Mouse (Mus musculus) forebrain, embryonic 11.5 days (tissue): ENCODE measurements around the gene Plcl2. TPM values are rescaled to one million over a fixed set of nuclear protein-coding genes. Genes with fewer than 3 reads are reported as not detected.
"Not testable (repeated sequence)": the region's sequence is repeated elsewhere in the genome, so short reads cannot be mapped to it uniquely, and the experiment has no call there.

Experiments used
- ATAC-seq: fragments of 200-750 bp; cut with Nextera tagmentation; replicated peaks from 2 replicates; pipeline ENCODE4 v1.8.0; 2017; ENCODE audit warnings: moderate TSS enrichment; ENCODE audit not compliant: low FRiP score
- DNase-seq: peaks from one replicate; pipeline ENCODE4 v3.0.0-alpha.2; 2017; ENCODE audit warnings: low spot score
- H3K27ac ChIP-seq: fragments of 300-500 bp; sonication (generic); 2 replicates; pipeline ENCODE4 v1.5.1; 2014; ENCODE audit warnings: low read depth, low read length
- H3K27me3 ChIP-seq: fragments of 300-500 bp; sonication (generic); 2 replicates; pipeline ENCODE4 v1.6.1; 2014; ENCODE audit warnings: mild to moderate bottlenecking, low read length, mixed read lengths; ENCODE audit not compliant: control insufficient read depth, insufficient read depth
- H3K36me3 ChIP-seq: fragments of 300-500 bp; sonication (generic); 2 replicates; pipeline ENCODE4 v1.6.1; 2014; ENCODE audit warnings: mild to moderate bottlenecking, low read length, moderate library complexity, mixed read lengths; ENCODE audit not compliant: control insufficient read depth, insufficient read depth
- H3K4me1 ChIP-seq: fragments of 300-500 bp; sonication (generic); replicated peaks from 2 replicates; pipeline ENCODE4 v1.6.1; 2014; ENCODE audit warnings: low read length, mixed read lengths; ENCODE audit not compliant: control insufficient read depth, insufficient read depth
- H3K4me2 ChIP-seq: fragments of 300-500 bp; sonication (generic); 2 replicates; pipeline ENCODE4 v1.6.1; 2014; ENCODE audit warnings: low read depth, mild to moderate bottlenecking, low read length, moderate library complexity, mixed read lengths; ENCODE audit not compliant: severe bottlenecking
- H3K4me3 ChIP-seq: fragments of 300-500 bp; sonication (generic); 2 replicates; pipeline ENCODE4 v1.5.1; 2014; ENCODE audit warnings: low read depth, low read length
- H3K9ac ChIP-seq: fragments of 300-500 bp; sonication (generic); 2 replicates; pipeline ENCODE4 v1.6.1; 2014; ENCODE audit warnings: low read length
- H3K9me3 ChIP-seq: fragments of 300-500 bp; sonication (generic); 2 replicates; pipeline ENCODE4 v1.6.1; 2016; ENCODE audit warnings: low read length, mixed read lengths; ENCODE audit not compliant: control insufficient read depth
- WGBS: fragments of 180-500 bp; shearing (Covaris S2); extraction: QIAGEN DNeasy Blood & Tissue Kit; methylation state at CpG from one replicate; pipeline ENCODE4 v1.1.7; 2014; 5-methylcytosine and 5-hydroxymethylcytosine counted together
- polyA plus RNA-seq: library from polyadenylated mRNA; unstranded; fragments of >200 nt; fragmentation: Nextera tagmentation; extraction: Ambion mirVana; gene quantifications from 2 replicates; pipeline ENCODE4 v1.2.1, GENCODE M21; 2014

The Plcl2 gene
- polyA plus RNA-seq, 1 experiment from 2014 or later: 7.7 TPM

DNA sequence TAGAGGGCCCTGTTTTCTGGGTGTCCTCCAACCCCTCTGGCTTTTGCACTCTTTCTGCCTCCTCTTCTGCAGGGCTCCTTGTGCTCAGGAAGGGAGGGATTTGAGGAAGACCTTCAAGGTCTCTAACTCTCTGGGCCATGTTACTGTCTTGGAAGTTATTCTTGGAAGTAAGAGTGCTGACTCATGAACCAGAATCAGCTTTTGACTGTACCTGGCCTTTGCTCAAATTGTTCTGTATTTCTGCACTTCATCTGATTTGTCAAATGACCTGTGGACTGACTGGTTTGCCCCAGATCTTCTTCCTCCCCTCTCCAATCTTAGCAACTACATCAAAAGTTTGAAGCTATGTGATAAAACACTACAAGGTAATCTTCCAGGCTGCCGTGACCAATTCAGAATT is 91.5 kb downstream of the Plcl2 start:
- H3K4me2 ChIP-seq: no peak overlapping the region
- no peaks in the 10 kb centered on the region for H3K4me1 ChIP-seq
- H3K27me3 ChIP-seq: no peaks in the 10 kb centered on the region
- H3K4me3 ChIP-seq: no peak overlapping the region
- WGBS: 88% methylated on average over 1 of the region's 1 CpGs
- H3K36me3 ChIP-seq: no peaks in the 10 kb centered on the region
- no peak overlapping the region for H3K27ac ChIP-seq
- H3K9me3 ChIP-seq: no peaks in the 10 kb centered on the region
- H3K9ac ChIP-seq: no peak overlapping the region
- ATAC-seq (no peak), DNase-seq (no peak)

DNA sequence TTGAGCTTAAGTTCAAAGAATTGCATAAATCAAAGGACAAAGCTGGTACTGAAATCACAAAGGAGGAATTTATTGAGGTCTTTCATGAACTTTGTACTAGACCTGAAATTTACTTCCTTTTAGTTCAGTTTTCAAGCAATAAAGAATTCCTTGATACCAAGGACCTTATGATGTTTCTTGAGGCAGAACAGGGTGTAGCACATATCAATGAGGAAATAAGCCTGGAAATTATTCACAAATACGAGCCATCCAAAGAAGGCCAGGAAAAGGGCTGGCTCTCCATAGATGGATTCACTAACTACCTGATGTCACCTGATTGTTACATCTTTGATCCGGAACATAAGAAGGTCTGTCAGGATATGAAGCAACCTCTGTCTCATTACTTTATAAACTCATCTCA is 97.7 kb downstream of the Plcl2 start:
- H3K9me3 ChIP-seq: no peaks in the 10 kb centered on the region
- no peaks in the 10 kb centered on the region; the same call in 1 of the 2 replicates for H3K36me3 ChIP-seq
- H3K4me2 ChIP-seq: no peak overlapping the region
- WGBS: 94% methylated on average over 2 of the region's 2 CpGs
- H3K9ac ChIP-seq: no peak overlapping the region
- H3K27ac ChIP-seq: no peak overlapping the region
- H3K4me1 ChIP-seq: no peaks in the 10 kb centered on the region
- DNase-seq: no peak
- no peak for ATAC-seq
- no peaks in the 10 kb centered on the region for H3K27me3 ChIP-seq
- no peak overlapping the region for H3K4me3 ChIP-seq

DNA sequence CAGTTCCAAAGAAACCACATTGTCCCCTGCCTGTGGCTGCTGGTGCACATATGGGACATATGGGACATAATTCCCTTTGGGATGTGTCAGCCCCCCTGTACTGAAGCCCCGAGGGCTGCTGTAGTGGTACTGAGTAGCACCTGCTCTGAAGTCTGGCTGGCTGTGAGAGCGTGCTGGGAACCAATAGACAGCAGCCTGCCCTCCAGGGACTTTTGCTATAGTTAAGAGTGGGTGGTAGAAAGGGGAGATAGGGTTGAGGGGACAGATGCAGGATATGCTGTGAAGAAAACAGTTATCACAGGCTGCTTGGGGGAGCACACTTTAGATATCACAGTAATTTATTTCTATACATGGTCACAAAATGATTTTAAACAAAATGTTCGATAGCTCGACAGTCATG is 100.7 kb downstream of the Plcl2 start:
- Histone ChIP-seq H3K27ac (no peak overlapping the region), H3K36me3 (no peaks in the 10 kb centered on the region; the same call in 1 of the 2 replicates), H3K9me3 (no peaks in the 10 kb centered on the region), H3K9ac (no peak overlapping the region), H3K4me3 (no peak overlapping the region), H3K4me1 (no peaks in the 10 kb centered on the region), H3K27me3 (no peaks in the 10 kb centered on the region), H3K4me2 (no peak overlapping the region)
- 91% methylated on average over 4 of the region's 4 CpGs for WGBS
- ATAC-seq: no peak
- no peak for DNase-seq

DNA sequence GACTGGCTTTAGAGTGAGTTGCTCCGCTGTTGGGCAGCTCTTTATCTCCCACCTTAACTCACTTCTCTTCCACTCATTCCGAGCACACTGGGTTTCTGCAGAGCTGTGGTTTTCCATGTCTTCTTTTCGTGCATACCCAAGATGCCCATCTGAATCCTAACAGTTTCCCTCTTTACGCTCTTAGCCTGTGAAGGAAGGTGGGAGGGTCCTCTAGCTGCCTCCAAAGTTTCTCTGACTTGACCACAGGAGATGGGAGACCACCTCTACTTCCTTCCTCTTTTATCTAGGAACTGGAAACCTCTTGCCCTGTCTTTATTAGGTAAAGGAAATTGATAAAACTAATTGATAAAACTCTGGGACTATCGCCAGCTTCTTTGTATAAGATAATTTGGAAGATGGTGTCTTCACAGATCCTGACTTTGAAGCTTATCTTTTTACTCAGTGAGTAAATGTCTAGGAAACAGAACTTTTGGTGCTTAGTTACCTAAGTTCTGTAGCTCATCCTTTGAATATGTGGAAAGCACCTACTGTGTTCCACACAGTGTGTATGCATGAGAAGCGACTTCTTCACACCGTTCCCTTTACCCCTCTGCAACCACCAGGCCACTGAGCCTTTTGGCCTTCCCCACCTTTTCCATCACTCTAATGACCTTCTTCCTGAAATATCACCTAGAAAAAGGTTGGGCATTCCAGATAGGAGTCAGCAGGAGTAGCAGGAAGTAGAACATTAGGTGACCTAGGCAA is 111.8 kb downstream of the Plcl2 start:
- Histone ChIP-seq H3K9me3 (no peaks in the 10 kb centered on the region), H3K4me3 (no peak overlapping the region), H3K27ac (no peak overlapping the region), H3K36me3 (no peaks in the 10 kb centered on the region), H3K4me1 (no peaks in the 10 kb centered on the region), H3K4me2 (no peak overlapping the region), H3K27me3 (no peaks in the 10 kb centered on the region), H3K9ac (no peak overlapping the region)
- ATAC-seq (no peak), DNase-seq (no peak)
- WGBS: 91% methylated on average over 7 of the region's 7 CpGs

DNA sequence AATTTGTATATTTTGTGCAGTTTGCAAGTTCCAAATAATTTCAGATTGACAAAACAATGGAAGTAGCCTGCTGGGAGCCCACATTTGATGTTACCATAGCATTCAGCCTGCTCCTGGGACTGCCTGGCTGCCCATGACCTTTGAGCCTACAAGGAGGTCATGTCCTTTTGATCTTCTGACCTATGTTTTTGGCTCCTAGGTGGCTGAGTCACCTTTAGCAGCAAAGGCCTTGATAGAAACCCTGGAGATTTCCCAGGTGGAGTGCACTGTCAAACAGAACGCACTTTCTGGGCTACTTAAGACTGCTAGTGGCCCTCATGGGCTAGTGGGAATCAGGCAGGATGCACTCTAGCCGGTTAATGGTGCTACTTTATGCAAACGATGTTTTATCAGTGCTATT is 112.8 kb downstream of the Plcl2 start:
- H3K9me3 ChIP-seq: no peaks in the 10 kb centered on the region
- H3K4me1 ChIP-seq: no peaks in the 10 kb centered on the region
- no peak overlapping the region for H3K27ac ChIP-seq
- ATAC-seq: no peak
- WGBS: 77% methylated on average over 3 of the region's 3 CpGs
- no peak overlapping the region for H3K4me3 ChIP-seq
- no peaks in the 10 kb centered on the region for H3K27me3 ChIP-seq
- H3K4me2 ChIP-seq: no peak overlapping the region
- H3K9ac ChIP-seq: no peak overlapping the region
- DNase-seq: no peak
- no peaks in the 10 kb centered on the region for H3K36me3 ChIP-seq

DNA sequence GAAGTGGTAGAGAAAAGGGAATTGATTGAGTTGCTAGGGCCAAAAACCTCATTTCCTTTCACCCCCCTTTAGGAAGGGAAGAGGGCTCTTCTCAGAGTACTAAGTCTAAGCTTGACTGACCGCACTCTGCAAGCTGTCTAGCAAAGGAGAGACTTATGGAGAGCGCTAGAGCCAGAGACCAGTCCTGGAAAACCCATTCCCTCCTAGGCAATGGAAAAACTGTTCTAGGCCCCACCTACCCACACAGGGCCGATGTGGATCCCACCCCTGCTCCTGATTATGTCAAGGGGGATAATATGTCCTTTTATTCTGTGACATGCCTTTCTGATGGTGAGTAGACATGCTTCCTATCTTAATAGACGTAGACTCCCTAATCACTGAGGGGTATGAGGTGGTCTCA is 116.4 kb downstream of the Plcl2 start:
- no peak overlapping the region for H3K4me2 ChIP-seq
- H3K9ac ChIP-seq: no peak overlapping the region
- 88% methylated on average over 4 of the region's 4 CpGs for WGBS
- H3K4me3 ChIP-seq: no peak overlapping the region
- DNase-seq (no peak), ATAC-seq (no peak)
- H3K27ac ChIP-seq: no peak overlapping the region
- no peaks in the 10 kb centered on the region for H3K27me3 ChIP-seq
- no peaks in the 10 kb centered on the region for H3K4me1 ChIP-seq
- no peaks in the 10 kb centered on the region for H3K9me3 ChIP-seq
- H3K36me3 ChIP-seq: no peaks in the 10 kb centered on the region

DNA sequence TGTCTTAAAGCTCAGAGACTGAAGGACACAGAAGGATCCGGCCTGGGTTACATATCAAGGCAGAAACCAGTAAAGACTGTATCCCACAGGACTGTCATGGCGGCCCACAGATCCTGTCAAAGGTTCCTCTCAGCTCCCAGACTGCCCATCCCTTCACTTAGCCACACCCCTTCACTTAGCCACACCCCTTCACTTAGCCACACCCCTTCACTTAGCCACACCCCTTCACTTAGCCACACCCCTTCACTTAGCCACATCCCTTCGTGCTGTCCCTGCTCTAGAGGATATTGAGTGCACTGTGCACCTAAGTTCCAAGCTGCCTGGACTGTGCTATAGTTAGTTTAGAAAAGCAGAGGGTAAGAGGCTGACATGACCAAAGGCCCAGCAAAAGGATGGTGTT is 118.5 kb downstream of the Plcl2 start:
- WGBS: 98% methylated on average over 3 of the region's 3 CpGs
- no peak overlapping the region for H3K4me3 ChIP-seq
- H3K27ac ChIP-seq: no peak overlapping the region
- no peaks in the 10 kb centered on the region for H3K27me3 ChIP-seq
- no peak for DNase-seq
- H3K36me3 ChIP-seq: no peaks in the 10 kb centered on the region
- no peaks in the 10 kb centered on the region for H3K4me1 ChIP-seq
- no peaks in the 10 kb centered on the region for H3K9me3 ChIP-seq
- no peak overlapping the region for H3K4me2 ChIP-seq
- H3K9ac ChIP-seq: no peak overlapping the region
- no peak for ATAC-seq

DNA sequence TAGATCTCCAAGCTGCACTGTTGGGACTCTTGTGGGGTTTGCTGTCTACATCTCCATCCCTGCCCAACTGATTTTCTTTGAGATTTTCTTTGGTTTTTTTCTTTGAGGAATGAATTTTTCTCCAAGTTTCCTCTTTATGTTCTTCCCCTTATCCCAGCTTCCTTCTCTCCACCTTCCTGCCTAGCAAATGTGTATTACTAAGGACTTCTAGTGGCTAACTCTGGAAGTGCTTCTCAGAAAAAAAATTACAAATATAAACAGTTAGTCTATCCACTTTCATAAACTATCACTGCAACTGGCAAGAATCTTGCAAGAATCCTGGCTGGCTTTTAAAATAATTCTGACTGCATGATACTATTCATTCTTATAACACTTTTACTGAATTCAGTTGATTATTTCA is 119.5 kb downstream of the Plcl2 start:
- ATAC-seq (no peak), DNase-seq (no peak)
- Histone ChIP-seq H3K4me2 (no peak overlapping the region), H3K36me3 (no peaks in the 10 kb centered on the region), H3K9me3 (no peaks in the 10 kb centered on the region), H3K27ac (no peak overlapping the region), H3K4me1 (no peaks in the 10 kb centered on the region), H3K9ac (no peak overlapping the region), H3K27me3 (no peaks in the 10 kb centered on the region), H3K4me3 (no peak overlapping the region)

DNA sequence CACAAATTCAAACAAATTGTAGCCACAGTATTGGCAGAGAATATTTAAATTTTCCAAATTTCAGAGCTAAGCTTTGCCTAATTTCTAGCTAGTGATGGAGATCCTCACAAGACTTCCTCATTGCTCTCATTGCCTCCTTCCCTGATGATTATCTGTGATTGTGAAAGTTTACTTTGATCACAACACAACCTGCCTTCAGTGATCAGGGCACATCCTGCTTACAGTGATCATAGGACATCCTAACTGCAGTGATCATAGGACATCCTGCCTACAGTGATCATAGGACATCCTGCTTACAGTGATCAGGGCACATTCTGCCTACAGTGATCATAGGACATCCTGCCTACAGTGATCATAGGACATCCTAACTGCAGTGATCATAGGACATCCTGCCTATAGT is 121.8 kb downstream of the Plcl2 start:
- not testable (repeated sequence) for H3K4me2 ChIP-seq, DNase-seq, H3K9me3 ChIP-seq, H3K27me3 ChIP-seq, H3K36me3 ChIP-seq, ATAC-seq, H3K27ac ChIP-seq, H3K9ac ChIP-seq, H3K4me1 ChIP-seq, H3K4me3 ChIP-seq
